Mouse (Mus musculus) embryonic fibroblast, embryonic 13.5 days (primary cell): ENCODE data around the gene Crhbp.

ENCODE experiments used
- CTCF ChIP-seq: IDR thresholded peaks from 2 replicates; pipeline ENCODE4 v1.5.1; 2011; ENCODE audit warnings: mild to moderate bottlenecking, control low read depth, low read length, moderate library complexity, borderline replicate concordance; ENCODE audit not compliant: insufficient read depth
- POLR2A ChIP-seq: IDR thresholded peaks from 2 replicates; pipeline ENCODE4 v1.6.1; 2011; ENCODE audit warnings: low read depth, mild to moderate bottlenecking, control low read depth, low read length, moderate library complexity

GRCm38 (mm10) chr13:95444291-95444690 is 433 bp downstream of the Crhbp start:
- TF ChIP-seq POLR2A (no peak), CTCF (no peak)
